Mouse (Mus musculus) lung, embryonic 16.5 days (tissue): ENCODE measurements around the gene Rpp25. TPM values are rescaled to one million over a fixed set of nuclear protein-coding genes. Genes with fewer than 3 reads are reported as not detected.

ENCODE experiments used
- ATAC-seq: fragments of 200-750 bp; cut with Nextera tagmentation; 2 replicates; pipeline ENCODE4 v1.8.0; 2017; ENCODE audit warnings: low read depth, mild to moderate bottlenecking, moderate library complexity
- H3K27ac ChIP-seq: fragments of 300-500 bp; sonication (generic); 2 replicates; pipeline ENCODE4 v1.5.1; 2014; ENCODE audit warnings: mild to moderate bottlenecking, control low read depth, low read length
- H3K27me3 ChIP-seq: fragments of 300-500 bp; sonication (generic); 2 replicates; pipeline ENCODE4 v1.6.1; 2014; ENCODE audit warnings: low read depth, low read length, mixed read lengths; ENCODE audit not compliant: control insufficient read depth, insufficient read depth
- H3K36me3 ChIP-seq: fragments of 300-500 bp; sonication (generic); 2 replicates; pipeline ENCODE4 v1.6.1; 2014; ENCODE audit warnings: low read length; ENCODE audit not compliant: control insufficient read depth, insufficient read depth
- H3K4me1 ChIP-seq: fragments of 300-500 bp; sonication (generic); replicated peaks from 2 replicates; pipeline ENCODE4 v1.6.1; 2014; ENCODE audit warnings: low read length, mixed read lengths; ENCODE audit not compliant: control insufficient read depth, insufficient read depth
- H3K4me2 ChIP-seq: fragments of 300-500 bp; sonication (generic); 2 replicates; pipeline ENCODE4 v1.6.1; 2014; ENCODE audit warnings: low read depth, low read length, control low read depth
- H3K4me3 ChIP-seq: fragments of 300-500 bp; sonication (generic); 2 replicates; pipeline ENCODE4 v1.5.1; 2014; ENCODE audit warnings: mild to moderate bottlenecking, low read length, control low read depth
- H3K9ac ChIP-seq: fragments of 300-500 bp; sonication (generic); 2 replicates; pipeline ENCODE4 v1.6.1; 2014; ENCODE audit warnings: low read length, control low read depth
- H3K9me3 ChIP-seq: fragments of 300-500 bp; sonication (generic); 2 replicates; pipeline ENCODE4 v1.6.1; 2016; ENCODE audit warnings: low read length; ENCODE audit not compliant: control insufficient read depth
- WGBS: fragments of 180-500 bp; shearing (Covaris S2); extraction: QIAGEN DNeasy Blood & Tissue Kit; methylation state at CpG from one replicate; pipeline ENCODE4 v1.1.7; 2014; 5-methylcytosine and 5-hydroxymethylcytosine counted together
- polyA plus RNA-seq: library from polyadenylated mRNA; unstranded; fragments of >200 nt; fragmentation: Nextera tagmentation; extraction: Ambion mirVana; gene quantifications from 2 replicates; pipeline ENCODE4 v1.2.1, GENCODE M21; 2015

The Rpp25 gene
- 2.1 TPM in 2 replicates for polyA plus RNA-seq

GRCm38 (mm10) chr9:57503622-57504380 lies at the start of gene Rpp25:
Rpp25 (plus strand) TSS chr9:57504026.
- Histone ChIP-seq H3K27ac (no peak within 1 kb of the TSS), H3K4me2 (peak within 1 kb of the TSS; percentile 81), H3K27me3 (peaks cover 66% of the 10 kb centered on the region), H3K36me3 (no peaks in the 10 kb centered on the region), H3K4me1 (peaks cover 17% of the 10 kb centered on the region), H3K9ac (peak within 1 kb of the TSS; percentile 18; the same call in 1 of the 2 replicates), H3K4me3 (peak within 1 kb of the TSS; percentile 52), H3K9me3 (no peaks in the 10 kb centered on the region)
- peak; percentile 79 for ATAC-seq
- WGBS: 1% methylated on average over 44 of the region's 46 CpGs

DNA sequence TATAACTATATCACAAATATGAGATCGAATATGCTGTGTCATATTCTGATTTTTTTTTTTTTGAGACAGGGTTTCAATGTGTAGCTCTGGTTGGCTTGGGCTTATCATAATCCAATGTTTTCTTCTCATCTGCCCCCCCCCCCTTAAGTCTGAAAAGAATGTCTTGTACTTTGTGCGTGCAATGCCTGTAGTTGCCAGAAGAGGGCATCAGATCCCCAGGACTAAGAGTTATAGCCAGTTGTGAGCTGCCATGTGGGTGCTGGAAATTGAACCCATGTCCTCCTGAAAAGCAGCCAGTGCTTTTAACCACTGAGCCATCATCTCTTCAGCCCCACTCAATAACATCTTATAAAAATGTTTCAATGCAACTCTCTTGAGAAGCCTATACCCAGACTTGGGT lies 44.1 kb upstream of the Rpp25 start:
- no peak overlapping the region for H3K27ac ChIP-seq
- H3K4me3 ChIP-seq: no peak overlapping the region
- 92% methylated on average over 2 of the region's 2 CpGs for WGBS
- H3K4me2 ChIP-seq: no peak overlapping the region
- H3K36me3 ChIP-seq: no peaks in the 10 kb centered on the region
- H3K9me3 ChIP-seq: no peaks in the 10 kb centered on the region
- no peak overlapping the region for H3K9ac ChIP-seq
- ATAC-seq: no peak
- H3K4me1 ChIP-seq: no peaks in the 10 kb centered on the region
- no peaks in the 10 kb centered on the region for H3K27me3 ChIP-seq

DNA sequence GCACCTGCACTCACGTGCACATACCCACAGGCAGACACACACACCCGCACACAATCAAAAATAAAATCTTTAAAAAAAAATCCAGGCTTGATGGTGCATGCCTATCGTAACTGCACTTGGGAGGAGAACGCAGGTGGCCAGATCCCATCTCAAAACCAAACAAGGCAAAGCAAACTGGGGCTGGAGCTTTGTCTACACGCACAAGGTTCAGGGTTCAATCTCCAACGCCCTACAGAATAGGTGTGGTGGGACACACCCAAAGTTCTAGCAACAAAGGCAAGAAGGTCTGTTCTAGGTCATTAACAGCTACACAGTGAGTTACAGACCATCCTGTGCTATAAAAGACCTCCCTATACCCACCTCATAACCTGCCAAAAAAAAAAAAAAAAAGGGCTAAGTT lies 41.0 kb upstream of the Rpp25 start:
- no peak for ATAC-seq
- no peak overlapping the region for H3K27ac ChIP-seq
- no peaks in the 10 kb centered on the region for H3K27me3 ChIP-seq
- H3K4me3 ChIP-seq: no peak overlapping the region
- no peak overlapping the region for H3K4me2 ChIP-seq
- H3K36me3 ChIP-seq: no peaks in the 10 kb centered on the region
- H3K9me3 ChIP-seq: no peaks in the 10 kb centered on the region
- H3K9ac ChIP-seq: no peak overlapping the region
- H3K4me1 ChIP-seq: peaks cover 7% of the 10 kb centered on the region
- WGBS: 72% methylated on average over 6 of the region's 6 CpGs

GRCm38 (mm10) chr9:57466101-57466500 lies 37.7 kb upstream of the Rpp25 start:
- Histone ChIP-seq H3K4me3 (no peak overlapping the region), H3K27me3 (no peaks in the 10 kb centered on the region), H3K9me3 (no peaks in the 10 kb centered on the region), H3K27ac (no peak overlapping the region), H3K36me3 (no peaks in the 10 kb centered on the region), H3K9ac (no peak overlapping the region), H3K4me1 (peaks cover 7% of the 10 kb centered on the region), H3K4me2 (no peak overlapping the region)
- no peak for ATAC-seq
- WGBS: 31% methylated on average over 3 of the region's 3 CpGs

- no peak overlapping the region for H3K27ac ChIP-seq
- H3K9ac ChIP-seq: peak overlapping the region; percentile 66
- peak overlapping the region; percentile 95 for H3K4me2 ChIP-seq
- no peaks in the 10 kb centered on the region for H3K27me3 ChIP-seq
- peak overlapping the region; percentile 70 for H3K4me3 ChIP-seq
- H3K9me3 ChIP-seq: no peaks in the 10 kb centered on the region
- peaks cover 7% of the 10 kb centered on the region for H3K4me1 ChIP-seq
- peak; percentile 26; the same call in 1 of the 2 replicates for ATAC-seq
- WGBS: 1% methylated on average over 18 of the region's 18 CpGs
- H3K36me3 ChIP-seq: no peaks in the 10 kb centered on the region
Observed at GRCm38 (mm10) chr9:57467271-57467771, 36.5 kb upstream of the Rpp25 start.

GRCm38 (mm10) chr9:57467896-57468549 lies 35.8 kb upstream of the Rpp25 start, which contains the start of gene Scamp5:
Scamp5 (minus strand) TSS chr9:57468060.
- peak within 1 kb of the TSS; percentile 70 for H3K4me3 ChIP-seq
- peak; percentile 95 for ATAC-seq
- no peak within 1 kb of the TSS for H3K27ac ChIP-seq
- no peaks in the 10 kb centered on the region for H3K27me3 ChIP-seq
- no peaks in the 10 kb centered on the region for H3K9me3 ChIP-seq
- WGBS: 2% methylated on average over 46 of the region's 48 CpGs
- peak within 1 kb of the TSS; percentile 95 for H3K4me2 ChIP-seq
- peaks cover 7% of the 10 kb centered on the region for H3K4me1 ChIP-seq
- H3K36me3 ChIP-seq: no peaks in the 10 kb centered on the region
- H3K9ac ChIP-seq: peak within 1 kb of the TSS; percentile 66

DNA sequence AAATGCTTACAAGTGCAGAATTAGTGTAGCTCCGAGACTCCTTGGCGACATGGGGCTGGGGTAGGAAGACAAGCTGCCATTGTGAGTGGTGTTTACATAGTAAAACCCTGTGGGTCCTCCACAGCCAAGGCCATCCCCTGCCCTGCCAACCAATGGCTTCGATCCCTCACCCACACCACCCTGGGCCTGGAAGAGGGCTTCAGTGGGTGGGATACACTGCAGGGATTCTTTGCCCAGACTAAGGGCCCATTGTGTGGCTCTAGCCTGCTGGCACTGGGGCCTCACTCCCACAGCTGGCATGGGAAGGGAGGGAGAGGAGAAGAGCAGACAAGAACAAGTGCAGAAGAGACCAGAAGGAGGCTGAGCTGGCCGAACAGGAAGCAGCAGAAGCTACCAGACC lies 34.9 kb upstream of the Rpp25 start:
- no peaks in the 10 kb centered on the region for H3K9me3 ChIP-seq
- H3K4me2 ChIP-seq: no peak overlapping the region
- H3K4me3 ChIP-seq: no peak overlapping the region
- H3K36me3 ChIP-seq: no peaks in the 10 kb centered on the region
- no peak overlapping the region for H3K9ac ChIP-seq
- ATAC-seq: no peak
- H3K4me1 ChIP-seq: peaks cover 7% of the 10 kb centered on the region
- H3K27ac ChIP-seq: no peak overlapping the region
- WGBS: 61% methylated on average over 4 of the region's 4 CpGs
- H3K27me3 ChIP-seq: no peaks in the 10 kb centered on the region

DNA sequence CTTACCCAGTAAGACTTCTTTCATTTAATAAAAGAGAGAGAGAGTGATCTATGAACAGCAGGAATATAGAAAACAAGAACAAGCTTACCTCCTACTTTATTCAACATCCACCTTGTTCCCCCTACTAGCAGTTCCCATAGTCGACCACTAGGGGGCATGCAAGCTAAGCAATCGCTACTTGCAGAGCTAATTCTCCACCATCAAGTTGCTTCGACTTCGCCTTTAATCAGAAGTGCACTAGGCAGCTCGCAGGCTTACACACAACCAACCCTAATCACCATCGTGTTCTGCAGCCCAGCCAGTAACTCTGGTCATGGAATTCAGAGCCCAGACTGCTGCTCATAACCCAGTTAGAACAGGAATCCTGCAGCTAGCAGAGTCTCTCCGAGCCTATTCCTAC lies 18.1 kb upstream of the Rpp25 start:
- no peak overlapping the region for H3K4me2 ChIP-seq
- H3K27me3 ChIP-seq: no peaks in the 10 kb centered on the region; the same call in 1 of the 2 replicates
- H3K4me3 ChIP-seq: no peak overlapping the region
- WGBS: 15% methylated on average over 7 of the region's 7 CpGs
- no peak; the same call in 1 of the 2 replicates for ATAC-seq
- no peaks in the 10 kb centered on the region for H3K9me3 ChIP-seq
- no peaks in the 10 kb centered on the region for H3K36me3 ChIP-seq
- no peak overlapping the region for H3K9ac ChIP-seq
- no peaks in the 10 kb centered on the region for H3K4me1 ChIP-seq
- H3K27ac ChIP-seq: no peak overlapping the region

DNA sequence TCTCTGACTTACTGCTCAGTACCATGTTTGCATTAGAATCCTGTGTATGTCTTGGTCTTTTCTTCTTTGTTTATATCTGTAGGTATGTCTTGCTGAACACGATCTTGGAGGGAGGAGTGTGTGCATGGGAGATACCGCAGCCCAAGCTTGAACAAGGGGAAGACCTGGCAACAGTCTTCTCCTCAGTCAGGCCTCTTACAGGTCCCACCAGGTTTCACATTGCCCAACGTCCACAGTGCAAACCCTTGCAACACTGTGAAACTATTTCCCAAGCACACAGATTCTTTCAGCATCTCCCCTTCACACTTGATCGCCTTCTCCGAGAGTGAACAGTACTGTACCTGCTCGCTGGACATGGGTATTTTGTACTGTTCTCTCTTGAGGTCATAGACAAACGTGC lies 16.0 kb upstream of the Rpp25 start:
- H3K9ac ChIP-seq: no peak overlapping the region
- no peaks in the 10 kb centered on the region for H3K9me3 ChIP-seq
- H3K4me2 ChIP-seq: no peak overlapping the region
- H3K27me3 ChIP-seq: no peaks in the 10 kb centered on the region; the same call in 1 of the 2 replicates
- no peak overlapping the region for H3K27ac ChIP-seq
- WGBS: 58% methylated on average over 7 of the region's 7 CpGs
- no peaks in the 10 kb centered on the region for H3K36me3 ChIP-seq
- no peak overlapping the region for H3K4me3 ChIP-seq
- no peak for ATAC-seq
- H3K4me1 ChIP-seq: no peaks in the 10 kb centered on the region
